Mouse (Mus musculus): ENCODE measurements at regions not wholly inside any gene's neighbourhood (a gene's known extent, or its start where the extent isn't known, plus 50 kb on each side); places are given as distances from the start of the nearest gene placed in this dataset.

DNA sequence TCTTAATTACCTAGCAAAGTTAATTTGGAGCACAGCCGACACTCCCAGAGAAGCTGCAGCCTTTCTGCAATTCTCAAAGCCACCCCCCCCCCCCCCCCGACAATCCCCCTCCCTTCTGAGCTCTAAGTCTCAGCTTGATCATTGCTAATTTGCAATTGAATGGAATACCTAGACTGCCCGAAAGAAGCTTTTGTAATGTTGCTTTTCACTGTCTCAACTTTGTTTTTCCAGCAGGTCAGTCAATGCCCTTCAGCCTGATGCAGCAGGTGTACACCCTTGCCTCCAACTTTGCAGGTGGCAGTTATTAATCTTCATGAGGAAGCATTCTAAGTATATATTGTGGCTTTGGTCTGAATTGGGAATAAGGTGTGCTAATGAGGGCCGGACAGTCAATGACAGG, 1006.6 kb upstream of the Gm8797 start:
- TF ChIP-seq CTCF (IDR thresholded peaks at IDR 0.05) (no peak), EP300 (IDR thresholded peaks at IDR 0.05) (no peak)
